Mouse (Mus musculus) spleen, adult 12 weeks (tissue): Measurements from ENCODE around the gene Hipk3.

Experiments used
- DNase-seq: peaks from one replicate; pipeline ENCODE4 v3.0.0; 2022; ENCODE audit warnings: low spot score

The Hipk3 gene

GRCm38 (mm10) chr2:104412496-104412895 lies 81.8 kb downstream of the Hipk3 start:
- DNase-seq: no peak

- no peak for DNase-seq
Measured at GRCm38 (mm10) chr2:104411806-104412205, 82.4 kb downstream of the Hipk3 start.

GRCm38 (mm10) chr2:104410963-104411545 lies 83.2 kb downstream of the Hipk3 start, which contains the start of gene D430041D05Rik:
TSS of gene D430041D05Rik (minus strand) at chr2:104411013.
- DNase-seq: no peak

- DNase-seq: no peak
Measured at GRCm38 (mm10) chr2:104409851-104410821, 84.1 kb downstream of the Hipk3 start.

- no peak for DNase-seq
Measured at GRCm38 (mm10) chr2:104408351-104408750, 85.9 kb downstream of the Hipk3 start.

- no peak for DNase-seq
Measured at GRCm38 (mm10) chr2:104407913-104408312, 86.3 kb downstream of the Hipk3 start.

- no peak for DNase-seq
Measured at GRCm38 (mm10) chr2:104404036-104404435, 90.2 kb downstream of the Hipk3 start.

- DNase-seq: no peak
Measured at GRCm38 (mm10) chr2:104398651-104399290, 95.5 kb downstream of the Hipk3 start.

- DNase-seq: no peak
Measured at GRCm38 (mm10) chr2:104395961-104396360, 98.3 kb downstream of the Hipk3 start.

GRCm38 (mm10) chr2:104394769-104395168 lies 99.5 kb downstream of the Hipk3 start:
- no peak for DNase-seq

- DNase-seq: no peak
Measured at GRCm38 (mm10) chr2:104392700-104393312, 101.4 kb downstream of the Hipk3 start.

GRCm38 (mm10) chr2:104389231-104389630 lies 105.0 kb downstream of the Hipk3 start:
- DNase-seq: no peak

- DNase-seq: no peak
Measured at GRCm38 (mm10) chr2:104385941-104386340, 108.3 kb downstream of the Hipk3 start.

GRCm38 (mm10) chr2:104383589-104383988 lies 110.7 kb downstream of the Hipk3 start:
- DNase-seq: no peak

- no peak for DNase-seq
Measured at GRCm38 (mm10) chr2:104382813-104383212, 111.4 kb downstream of the Hipk3 start.

- no peak for DNase-seq
Measured at GRCm38 (mm10) chr2:104379304-104379703, 114.9 kb downstream of the Hipk3 start.

- DNase-seq: no peak
Measured at GRCm38 (mm10) chr2:104378791-104379190, 115.5 kb downstream of the Hipk3 start.

GRCm38 (mm10) chr2:104377990-104378389 lies 116.3 kb downstream of the Hipk3 start:
- DNase-seq: no peak
